Mouse (Mus musculus) olfactory bulb, adult 2 months (tissue): ENCODE measurements around the gene Cacnb1. TPM values are rescaled to one million over a fixed set of nuclear protein-coding genes. Genes with fewer than 3 reads are reported as not detected.

Source experiments
- H3K27ac ChIP-seq: fragments of 200-500 bp; 2 replicates; pipeline ENCODE4 v1.5.1; 2012; ENCODE audit warnings: low read depth, low read length; ENCODE audit not compliant: insufficient read depth
- H3K4me1 ChIP-seq: fragments of 200-500 bp; 2 replicates; pipeline ENCODE4 v1.6.1; 2012; ENCODE audit warnings: low read length; ENCODE audit not compliant: control insufficient read depth, insufficient read depth
- H3K4me3 ChIP-seq: fragments of 200-500 bp; 2 replicates; pipeline ENCODE4 v1.5.1; 2012; ENCODE audit warnings: mild to moderate bottlenecking, low read depth, low read length, moderate library complexity; ENCODE audit not compliant: insufficient read depth
- CTCF ChIP-seq: fragments of 200-500 bp; IDR thresholded peaks from 2 replicates; pipeline ENCODE4 v1.5.1; 2012; ENCODE audit warnings: low read depth, mild to moderate bottlenecking, low read length, moderate library complexity; ENCODE audit not compliant: insufficient read depth
- POLR2A ChIP-seq: fragments of 200-500 bp; IDR thresholded peaks from 2 replicates; pipeline ENCODE4 v1.6.1; 2012; ENCODE audit warnings: mild to moderate bottlenecking, low read depth, low read length, moderate library complexity; ENCODE audit not compliant: insufficient read depth
- WGBS: fragments of 180-500 bp; shearing (Covaris S2); methylation state at CpG from one replicate; pipeline ENCODE4 v1.1.7; 2018; 5-methylcytosine and 5-hydroxymethylcytosine counted together
- polyA plus RNA-seq: library from polyadenylated mRNA; stranded (reverse); fragments of >200 nt; gene quantifications from 2 replicates; pipeline ENCODE4 v1.2.4, GENCODE M21; 2012; ENCODE audit warnings: low replicate concordance; ENCODE audit not compliant: missing spikeins, insufficient read depth, insufficient read length

Gene Cacnb1
- polyA plus RNA-seq, 1 experiment = not detected

DNA sequence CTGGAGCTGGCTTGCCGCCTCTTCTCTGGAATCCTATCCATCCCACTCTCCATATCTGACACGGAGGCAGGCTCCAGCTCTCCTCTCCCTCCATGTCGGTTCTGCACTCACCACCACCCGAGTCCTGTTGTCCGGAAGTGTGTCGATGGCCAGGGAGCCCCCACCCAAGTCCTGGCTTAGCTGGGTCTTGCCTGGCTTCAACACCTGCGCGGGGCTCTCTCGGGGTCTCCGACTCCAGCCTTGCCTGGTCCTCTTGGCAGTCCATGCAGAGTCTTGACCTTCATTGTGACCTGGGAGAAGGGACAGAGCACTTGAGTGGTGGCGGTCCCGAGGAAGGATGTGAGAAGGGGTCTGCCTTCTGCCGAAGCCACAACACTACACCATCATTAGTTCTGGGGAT, 44.4 kb downstream of the Cacnb1 start:
- Histone ChIP-seq H3K27ac (no peak overlapping the region), H3K4me3 (no peak overlapping the region), H3K4me1 (no peaks in the 10 kb centered on the region)
- TF ChIP-seq CTCF (no peak), POLR2A (no peak)
- 92% methylated on average over 13 of the region's 13 CpGs for WGBS

DNA sequence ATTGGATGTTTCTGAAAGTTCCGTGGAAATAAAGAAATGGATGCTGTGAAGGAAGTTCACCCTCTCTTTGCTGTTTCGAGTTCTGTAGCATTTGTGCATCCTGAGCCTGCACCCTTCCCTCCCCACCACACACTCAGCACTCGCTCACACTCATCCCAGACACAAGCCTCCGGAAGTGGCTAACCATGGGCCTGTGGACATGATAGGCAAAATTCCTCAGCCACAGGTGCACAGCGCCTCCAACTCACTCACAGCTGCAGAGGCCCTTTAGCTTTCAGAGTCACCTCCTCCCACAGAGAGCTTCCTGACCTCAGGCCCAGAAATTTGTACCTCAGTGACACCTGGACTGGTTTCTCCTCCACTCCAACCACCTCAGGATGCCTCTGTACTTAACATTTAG, 45.0 kb downstream of the Cacnb1 start:
- no peak overlapping the region for H3K27ac ChIP-seq
- H3K4me3 ChIP-seq = no peak overlapping the region
- H3K4me1 ChIP-seq = no peaks in the 10 kb centered on the region
- TF ChIP-seq POLR2A = no peak
- no peak for TF ChIP-seq CTCF
- 90% methylated on average over 5 of the region's 5 CpGs for WGBS

DNA sequence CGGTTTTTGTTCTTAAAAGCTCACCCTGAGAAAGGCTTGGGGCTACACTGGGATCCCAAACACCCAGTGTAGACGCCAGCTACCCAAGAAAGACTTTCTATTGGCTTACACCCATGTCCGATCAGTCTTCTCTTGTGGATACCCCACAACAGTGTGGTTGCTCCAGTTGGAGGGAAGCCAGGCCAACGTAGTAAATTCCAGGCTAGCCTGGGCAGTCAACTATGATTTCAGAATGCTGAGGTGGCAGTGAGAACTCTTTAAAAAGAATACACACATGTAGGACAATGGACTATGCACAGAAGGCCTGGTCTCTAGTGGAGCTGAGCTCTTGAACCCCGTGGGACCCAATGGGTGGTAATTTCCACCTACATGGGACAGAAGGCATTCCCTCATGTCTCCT, 48.1 kb downstream of the Cacnb1 start:
- WGBS = 79% methylated on average over 5 of the region's 5 CpGs
- Histone ChIP-seq H3K4me1 (peaks cover 15% of the 10 kb centered on the region), H3K27ac (no peak overlapping the region), H3K4me3 (no peak overlapping the region)
- TF ChIP-seq POLR2A = no peak
- no peak for TF ChIP-seq CTCF

DNA sequence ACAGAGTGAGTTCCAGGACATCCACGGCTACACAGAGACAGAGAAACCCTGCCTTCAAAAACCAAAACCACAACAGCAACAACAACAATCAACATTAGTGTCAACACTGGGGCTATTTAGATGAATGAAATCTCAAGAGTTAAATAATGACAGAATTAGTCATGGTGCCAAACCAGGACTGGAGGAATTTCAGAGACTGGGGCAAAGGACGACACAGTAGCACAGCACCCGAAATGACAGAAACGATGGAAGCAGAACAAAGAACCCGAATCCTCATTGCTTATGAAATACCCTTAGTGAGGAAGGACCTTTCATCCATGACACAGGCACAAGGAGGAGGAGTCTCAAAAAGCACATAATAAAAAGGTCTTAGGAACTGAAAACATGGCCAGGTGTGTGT, 48.7 kb downstream of the Cacnb1 start:
- WGBS = 90% methylated on average over 5 of the region's 5 CpGs
- Histone ChIP-seq H3K4me3 (no peak overlapping the region), H3K4me1 (peaks cover 15% of the 10 kb centered on the region), H3K27ac (no peak overlapping the region)
- TF ChIP-seq POLR2A (no peak), CTCF (no peak)

DNA sequence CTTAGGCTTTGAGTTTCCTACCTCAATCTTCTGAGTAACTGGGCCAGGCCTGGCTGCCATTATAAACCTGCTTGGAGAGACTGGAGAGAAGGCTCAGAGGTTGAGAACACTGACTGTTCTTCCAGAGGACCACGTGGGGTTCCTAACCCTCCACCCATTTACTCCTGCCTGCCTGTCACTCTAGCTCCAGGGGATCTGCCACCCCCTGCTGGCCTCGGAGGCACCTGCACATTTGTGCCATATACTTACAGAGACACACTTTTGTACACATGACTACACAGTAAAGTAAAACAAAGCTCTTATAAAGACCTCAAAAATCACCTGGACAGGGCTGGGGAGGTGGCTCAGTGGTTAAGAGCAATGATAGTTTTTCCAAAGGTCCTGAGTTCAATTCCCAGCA, 50.4 kb downstream of the Cacnb1 start:
- Histone ChIP-seq H3K27ac (no peak overlapping the region), H3K4me3 (no peak overlapping the region), H3K4me1 (peaks cover 15% of the 10 kb centered on the region)
- no peak for TF ChIP-seq CTCF
- no peak for TF ChIP-seq POLR2A
- 62% methylated on average over 2 of the region's 2 CpGs for WGBS

DNA sequence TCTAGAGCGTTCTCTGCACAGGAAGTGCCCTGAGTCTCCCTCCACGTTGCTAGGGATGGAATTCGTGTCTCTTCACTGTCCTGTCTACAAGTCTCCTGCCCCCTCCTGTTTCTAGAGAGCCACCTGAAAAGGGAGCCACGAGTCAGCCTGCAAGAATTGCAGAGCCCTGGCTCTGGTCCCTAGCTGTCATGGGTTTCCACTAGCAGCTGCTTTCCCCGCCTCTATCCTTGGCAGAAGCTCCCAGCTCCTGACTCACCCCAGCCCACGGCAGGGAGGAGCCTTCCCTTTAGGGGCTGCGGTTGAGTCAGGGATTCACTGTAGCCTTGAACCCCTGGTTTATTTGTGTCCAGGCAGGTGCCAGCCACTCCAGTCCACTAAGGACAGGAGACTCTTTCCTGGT, 51.6 kb downstream of the Cacnb1 start:
- Histone ChIP-seq H3K4me3 (peak overlapping the region; percentile 22), H3K4me1 (peaks cover 24% of the 10 kb centered on the region), H3K27ac (peak overlapping the region; percentile 97)
- no peak for TF ChIP-seq CTCF
- no peak for TF ChIP-seq POLR2A
- WGBS = 7% methylated on average over 7 of the region's 7 CpGs

DNA sequence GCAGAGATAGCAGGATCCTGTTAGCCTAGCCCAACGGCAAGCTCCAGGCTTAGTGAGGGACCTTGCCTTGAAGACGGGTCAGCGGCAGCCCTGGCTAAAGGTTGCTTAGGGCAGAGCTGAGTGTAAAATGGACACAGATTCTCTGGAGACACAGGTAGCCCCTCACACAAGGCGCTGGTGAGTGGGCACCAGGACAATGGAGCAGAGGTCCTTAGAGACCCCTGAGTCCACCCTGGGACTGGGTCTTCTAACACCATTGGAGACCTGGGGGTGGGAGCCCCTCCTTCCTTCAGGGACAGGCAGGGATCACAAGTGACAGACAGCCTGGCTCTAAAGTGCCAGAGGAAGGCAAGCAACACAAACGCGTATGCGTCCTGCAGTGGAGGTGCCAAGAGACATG, 52.1 kb downstream of the Cacnb1 start:
- 61% methylated on average over 7 of the region's 7 CpGs for WGBS
- Histone ChIP-seq H3K27ac (peak overlapping the region; percentile 97), H3K4me1 (peaks cover 24% of the 10 kb centered on the region), H3K4me3 (peak overlapping the region; percentile 22)
- TF ChIP-seq POLR2A (no peak), CTCF (no peak)

DNA sequence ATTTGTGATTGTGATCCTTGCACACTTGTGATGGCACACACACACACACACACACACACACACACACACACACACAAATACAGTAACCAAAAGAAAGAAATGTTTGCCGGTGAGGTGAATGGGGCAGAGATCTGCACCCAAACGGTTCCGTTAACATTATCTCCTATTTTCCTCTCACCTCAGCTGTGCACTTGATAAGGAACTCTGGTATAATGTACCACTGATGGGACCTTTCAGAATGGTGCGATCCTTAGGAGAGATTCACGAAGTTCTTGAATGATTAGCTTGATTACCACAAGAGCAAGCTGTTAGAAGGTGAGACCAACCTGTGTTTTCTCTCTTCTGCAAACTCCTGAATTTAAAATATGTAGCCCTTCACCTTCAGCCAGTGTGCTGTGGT, 54.4 kb downstream of the Cacnb1 start:
- TF ChIP-seq POLR2A (no peak), CTCF (no peak)
- WGBS = 91% methylated on average over 5 of the region's 5 CpGs
- peaks cover 27% of the 10 kb centered on the region for H3K4me1 ChIP-seq
- H3K4me3 ChIP-seq = no peak overlapping the region
- H3K27ac ChIP-seq = no peak overlapping the region

DNA sequence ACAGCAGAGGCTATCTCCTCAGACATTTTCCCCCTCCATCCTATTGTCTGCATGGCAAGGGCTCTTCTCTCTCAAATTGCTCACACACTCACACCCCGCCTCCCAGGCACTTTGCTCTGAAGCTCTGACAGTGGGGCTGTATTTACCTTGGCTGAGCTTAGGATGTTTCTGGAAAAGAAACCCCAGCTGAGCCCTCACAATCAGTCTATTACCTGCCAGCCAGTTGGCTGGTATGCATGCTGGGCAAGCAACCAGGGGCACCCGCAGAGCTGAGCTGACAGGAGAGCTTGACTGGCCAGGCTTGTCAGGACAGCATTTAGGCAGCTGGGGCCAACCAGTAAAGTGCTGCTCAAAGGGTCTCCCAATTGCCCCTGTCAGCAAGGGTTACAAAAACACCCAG, 55.7 kb downstream of the Cacnb1 start:
- H3K4me3 ChIP-seq = no peak overlapping the region
- H3K4me1 ChIP-seq = peaks cover 27% of the 10 kb centered on the region
- no peak for TF ChIP-seq CTCF
- no peak for TF ChIP-seq POLR2A
- 34% methylated on average over 2 of the region's 2 CpGs for WGBS
- H3K27ac ChIP-seq = no peak overlapping the region

DNA sequence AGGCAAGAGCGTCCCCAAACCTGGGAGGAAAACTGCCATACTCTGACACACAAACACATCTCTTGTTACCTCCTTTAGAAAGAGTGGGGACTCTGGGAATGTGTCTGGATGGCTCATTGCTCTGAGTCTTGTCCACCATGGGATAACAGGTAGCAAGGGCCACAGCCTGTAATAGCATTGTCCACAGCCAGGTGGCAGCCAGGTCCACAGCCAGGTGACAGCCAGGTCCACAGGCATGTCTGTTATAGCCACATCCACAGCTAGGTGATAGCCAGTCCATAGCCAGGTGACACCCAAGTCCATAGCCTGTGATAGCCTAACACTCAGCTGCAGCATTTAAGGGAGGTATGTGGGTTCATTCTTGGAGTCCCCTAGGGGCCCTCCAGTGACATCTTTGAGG, 61.9 kb downstream of the Cacnb1 start:
- 85% methylated on average over 1 of the region's 1 CpGs for WGBS
- Histone ChIP-seq H3K4me3 (no peak overlapping the region), H3K4me1 (peaks cover 8% of the 10 kb centered on the region), H3K27ac (no peak overlapping the region)
- TF ChIP-seq CTCF (no peak), POLR2A (no peak)

DNA sequence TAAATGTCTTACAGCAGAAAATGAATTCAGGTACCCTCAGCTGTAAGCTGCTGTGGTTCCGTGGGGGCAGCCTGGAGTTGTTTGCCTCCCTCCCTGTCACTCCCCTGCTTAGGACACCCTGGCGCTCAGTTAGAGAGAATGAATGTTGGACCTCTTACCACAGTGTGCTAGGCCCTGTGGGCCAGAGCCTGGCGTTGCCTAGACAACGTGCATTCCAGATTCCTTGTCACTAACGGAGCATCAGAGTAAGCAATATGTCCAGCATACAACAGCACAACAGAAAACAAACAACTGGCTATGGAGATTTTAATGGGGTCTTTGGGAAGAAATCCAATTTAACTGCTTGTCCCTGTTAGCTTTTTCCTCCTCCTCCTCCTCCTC, 63.5 kb downstream of the Cacnb1 start:
- WGBS = 47% methylated on average over 5 of the region's 5 CpGs
- TF ChIP-seq CTCF (no peak), POLR2A (no peak)
- no peak overlapping the region for H3K27ac ChIP-seq
- peaks cover 8% of the 10 kb centered on the region; the same call in 1 of the 2 replicates for H3K4me1 ChIP-seq
- no peak overlapping the region for H3K4me3 ChIP-seq
